Mouse (Mus musculus): Measurements from ENCODE around the gene Pef1.

DNA sequence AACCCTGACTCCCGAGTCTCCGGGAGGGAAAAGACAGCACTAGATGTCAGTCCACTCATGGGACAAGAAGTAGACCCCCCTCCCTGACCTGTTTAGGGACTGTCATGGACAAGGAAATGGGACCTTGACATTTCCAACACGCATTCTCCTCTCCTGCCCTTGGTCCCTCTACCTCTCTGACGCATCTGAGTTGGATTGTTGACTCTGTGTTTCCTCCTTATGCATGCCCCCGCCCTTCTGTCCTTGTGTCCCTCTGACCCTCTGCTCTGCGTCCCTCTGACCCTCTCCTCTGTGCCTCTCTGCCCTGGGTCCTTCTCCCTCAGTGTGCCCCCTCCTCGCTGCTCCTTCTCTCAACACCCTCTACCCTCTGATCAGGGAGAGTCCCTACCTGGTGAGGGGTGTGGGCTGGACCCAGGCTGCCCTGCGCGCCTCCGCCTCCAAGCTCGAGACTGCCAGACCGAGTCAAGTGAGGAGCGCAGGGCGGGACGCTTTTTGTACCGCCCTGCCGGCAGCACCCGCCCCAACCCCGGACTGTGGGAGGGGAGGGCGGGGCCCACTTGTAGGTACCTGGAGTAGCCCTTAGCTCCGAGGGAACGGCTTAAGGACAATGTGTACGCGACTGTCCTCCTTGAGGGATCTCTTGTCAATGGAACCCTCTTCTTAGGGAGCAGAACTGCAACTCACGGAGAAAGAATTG, 72.1 kb downstream of the Pef1 start:
- no peak for TF ChIP-seq CTCF (IDR thresholded peaks at IDR 0.05; ENCODE audit: control insufficient read depth, insufficient read depth, insufficient replicate concordance, low read depth, low read length)
- 0 out of 2 replicates have a peak, but pooled peaks have one; percentile 9 for TF ChIP-seq POLR2A (IDR thresholded peaks at IDR 0.05; ENCODE audit: control insufficient read depth, low read depth, low read length)

Measured in testis, adult 2 months (tissue).